Mouse (Mus musculus) mouse embryonic stem cell (cell line): ENCODE results near the gene Prkca.

Experiments
- in situ Hi-C, 2 experiments: fragments of 300-500 bp; cut with MboI; formaldehyde crosslinking; loops; 1 replicate in 1 of 2; 3 replicates in 1 of 2; pipeline ENCODE4 v1.14.3; 2019 to 2020; ENCODE audit warnings: low sequenced_read_pairs in 2 of 2, low pct_unique_long_range_greater_than_20kb in 1 of 2, mixed read lengths in 1 of 2; ENCODE audit not compliant: unreplicated experiment in 1 of 2

Prkca gene

GRCm38 (mm10) chr11:108077514-108077913 lies 266.2 kb downstream of the Prkca start:
- in situ Hi-C loops, result no loop called here

GRCm38 (mm10) chr11:108072606-108073243 lies 271.0 kb downstream of the Prkca start:
- in situ Hi-C loops, result no loop called here

GRCm38 (mm10) chr11:108071230-108071629 lies 272.5 kb downstream of the Prkca start:
- in situ Hi-C loops, result no loop called here

- in situ Hi-C loops, result no loop called here
Observed at GRCm38 (mm10) chr11:108070038-108070437, 273.7 kb downstream of the Prkca start.

- in situ Hi-C loops, result no loop called here
Observed at GRCm38 (mm10) chr11:108068430-108068829, 275.3 kb downstream of the Prkca start.

GRCm38 (mm10) chr11:108067161-108067560 lies 276.6 kb downstream of the Prkca start:
- in situ Hi-C loops, result no loop called here

GRCm38 (mm10) chr11:108064401-108064800 lies 279.3 kb downstream of the Prkca start:
- in situ Hi-C loops, result no loop called here

- in situ Hi-C loops, result no loop called here
Observed at GRCm38 (mm10) chr11:108063096-108063495, 280.6 kb downstream of the Prkca start.

- in situ Hi-C loops, result no loop called here
Observed at GRCm38 (mm10) chr11:108061571-108062479, 281.9 kb downstream of the Prkca start.

- in situ Hi-C loops, result no loop called here
Observed at GRCm38 (mm10) chr11:108057138-108057537, 286.6 kb downstream of the Prkca start.

- in situ Hi-C loops, result no loop called here
Observed at GRCm38 (mm10) chr11:108054647-108055046, 289.1 kb downstream of the Prkca start.

- in situ Hi-C loops, result no loop called here
Observed at GRCm38 (mm10) chr11:108053746-108054145, 290.0 kb downstream of the Prkca start.

- in situ Hi-C loops, result loop anchor here in 1 of 2 experiments (25.0 kb wide), 1 partner anchor 321 kb away; no protein-coding TSS in a partner anchor
Observed at GRCm38 (mm10) chr11:108041669-108042068, 302.1 kb downstream of the Prkca start.

GRCm38 (mm10) chr11:108040823-108041222 lies 302.9 kb downstream of the Prkca start:
- in situ Hi-C loops, result loop anchor here in 1 of 2 experiments (25.0 kb wide), 1 partner anchor 321 kb away; no protein-coding TSS in a partner anchor

- in situ Hi-C loops, result loop anchor here in 1 of 2 experiments (25.0 kb wide), 1 partner anchor 323 kb away; no protein-coding TSS in a partner anchor
Observed at GRCm38 (mm10) chr11:108039761-108040160, 304.0 kb downstream of the Prkca start.

- in situ Hi-C loops, result loop anchor here in 1 of 2 experiments (25.0 kb wide), 1 partner anchor 323 kb away; no protein-coding TSS in a partner anchor
Observed at GRCm38 (mm10) chr11:108038989-108039388, 304.7 kb downstream of the Prkca start.

GRCm38 (mm10) chr11:108036339-108036738 lies 307.4 kb downstream of the Prkca start:
- in situ Hi-C loops, result loop anchor here in 1 of 2 experiments (25.0 kb wide), 1 partner anchor 326 kb away; no protein-coding TSS in a partner anchor

- in situ Hi-C loops, result loop anchor here in 1 of 2 experiments (25.0 kb wide), 1 partner anchor 327 kb away; no protein-coding TSS in a partner anchor
Observed at GRCm38 (mm10) chr11:108035761-108036160, 308.0 kb downstream of the Prkca start.

GRCm38 (mm10) chr11:108034376-108034775 lies 309.4 kb downstream of the Prkca start:
- in situ Hi-C loops, result loop anchor here in 1 of 2 experiments (25.0 kb wide), 1 partner anchor 328 kb away; no protein-coding TSS in a partner anchor
